Mouse (Mus musculus) hindbrain, embryonic 11.5 days (tissue): ENCODE measurements around the gene Pak4. TPM values are rescaled to one million over a fixed set of nuclear protein-coding genes. Genes with fewer than 3 reads are reported as not detected.

ENCODE experiments used
- ATAC-seq: fragments of 200-750 bp; cut with Nextera tagmentation; 2 replicates; pipeline ENCODE4 v1.8.0; 2017; ENCODE audit warnings: mild to moderate bottlenecking, moderate TSS enrichment, moderate library complexity; ENCODE audit not compliant: low FRiP score
- DNase-seq: peaks from one replicate; pipeline ENCODE4 v3.0.0-alpha.2; 2015; ENCODE audit warnings: low spot score
- H3K27ac ChIP-seq: fragments of 300-500 bp; sonication (generic); 2 replicates; pipeline ENCODE4 v1.5.1; 2014; ENCODE audit warnings: mild to moderate bottlenecking, low read depth, low read length
- H3K27me3 ChIP-seq: fragments of 300-500 bp; sonication (generic); 2 replicates; pipeline ENCODE4 v1.6.1; 2014; ENCODE audit warnings: mild to moderate bottlenecking, low read length, moderate library complexity, mixed read lengths; ENCODE audit not compliant: control insufficient read depth, insufficient read depth
- H3K36me3 ChIP-seq: fragments of 300-500 bp; sonication (generic); 2 replicates; pipeline ENCODE4 v1.6.1; 2014; ENCODE audit warnings: mild to moderate bottlenecking, low read length, moderate library complexity, mixed read lengths; ENCODE audit not compliant: control insufficient read depth, insufficient read depth
- H3K4me1 ChIP-seq: fragments of 300-500 bp; sonication (generic); replicated peaks from 2 replicates; pipeline ENCODE4 v1.6.1; 2014; ENCODE audit warnings: low read length, mixed read lengths; ENCODE audit not compliant: control insufficient read depth, insufficient read depth
- H3K4me2 ChIP-seq: fragments of 300-500 bp; sonication (generic); replicated peaks from 2 replicates; pipeline ENCODE4 v1.6.1; 2014; ENCODE audit warnings: mild to moderate bottlenecking, low read depth, low read length
- H3K4me3 ChIP-seq: fragments of 300-500 bp; sonication (generic); 2 replicates; pipeline ENCODE4 v1.5.1; 2014; ENCODE audit warnings: low read depth, low read length
- H3K9ac ChIP-seq: fragments of 300-500 bp; sonication (generic); 2 replicates; pipeline ENCODE4 v1.6.1; 2014; ENCODE audit warnings: low read depth, low read length
- H3K9me3 ChIP-seq: fragments of 300-500 bp; sonication (generic); 2 replicates; pipeline ENCODE4 v1.6.1; 2016; ENCODE audit warnings: low read length; ENCODE audit not compliant: control insufficient read depth
- WGBS: fragments of 180-500 bp; shearing (Covaris S2); extraction: QIAGEN DNeasy Blood & Tissue Kit; methylation state at CpG from one replicate; pipeline ENCODE4 v1.1.7; 2014; 5-methylcytosine and 5-hydroxymethylcytosine counted together
- polyA plus RNA-seq: library from polyadenylated mRNA; unstranded; fragments of >200 nt; fragmentation: Nextera tagmentation; extraction: Ambion mirVana; gene quantifications from 2 replicates; pipeline ENCODE4 v1.2.1, GENCODE M21; 2014

Gene Pak4
- polyA plus RNA-seq, 1 experiment from 2014 or later: 32.6 TPM

DNA sequence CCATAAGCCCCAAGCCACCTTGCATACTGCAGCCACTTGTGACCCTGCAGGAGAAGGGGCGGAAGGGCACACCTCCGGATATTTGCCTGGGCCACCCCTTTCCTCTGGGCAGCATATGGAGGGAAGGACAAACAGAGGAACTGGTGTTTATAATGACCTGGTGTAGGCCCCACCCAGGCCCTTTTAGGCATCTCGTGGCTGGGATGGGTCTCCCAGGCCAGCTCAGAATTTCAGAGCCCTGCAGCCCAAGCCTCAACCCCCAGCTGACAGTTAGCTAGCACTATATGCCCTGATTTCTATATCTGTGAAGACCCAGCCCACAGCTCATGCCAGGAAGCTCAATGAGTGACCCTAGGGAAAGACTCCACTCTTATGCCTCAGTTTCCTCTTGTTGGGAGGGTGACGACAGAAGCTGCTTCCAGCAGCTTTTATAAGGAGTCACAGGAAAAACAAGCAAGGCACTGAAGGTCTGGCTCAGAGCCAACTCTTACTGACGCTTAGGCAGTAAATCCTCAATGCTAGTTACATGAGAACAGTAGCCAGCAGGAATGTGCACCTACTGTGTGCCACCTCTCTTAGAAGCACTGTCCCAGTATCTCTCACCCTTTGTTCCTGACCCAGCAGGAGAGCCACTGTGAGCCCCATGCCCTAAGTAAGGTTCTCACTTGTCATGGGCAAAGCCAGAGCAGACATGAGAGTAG is 26.9 kb downstream of the Pak4 start:
- Histone ChIP-seq H3K27me3 (no peaks in the 10 kb centered on the region), H3K9me3 (no peaks in the 10 kb centered on the region), H3K27ac (no peak overlapping the region), H3K4me1 (no peaks in the 10 kb centered on the region), H3K9ac (0 out of 2 replicates have a peak overlapping the region, but pooled peaks have one; percentile 23), H3K36me3 (0 out of 2 replicates have a peak, but pooled peaks cover 7% of the 10 kb centered on the region), H3K4me2 (no peak overlapping the region), H3K4me3 (no peak overlapping the region)
- WGBS: 60% methylated on average over 5 of the region's 5 CpGs
- no peak for ATAC-seq
- no peak for DNase-seq

DNA sequence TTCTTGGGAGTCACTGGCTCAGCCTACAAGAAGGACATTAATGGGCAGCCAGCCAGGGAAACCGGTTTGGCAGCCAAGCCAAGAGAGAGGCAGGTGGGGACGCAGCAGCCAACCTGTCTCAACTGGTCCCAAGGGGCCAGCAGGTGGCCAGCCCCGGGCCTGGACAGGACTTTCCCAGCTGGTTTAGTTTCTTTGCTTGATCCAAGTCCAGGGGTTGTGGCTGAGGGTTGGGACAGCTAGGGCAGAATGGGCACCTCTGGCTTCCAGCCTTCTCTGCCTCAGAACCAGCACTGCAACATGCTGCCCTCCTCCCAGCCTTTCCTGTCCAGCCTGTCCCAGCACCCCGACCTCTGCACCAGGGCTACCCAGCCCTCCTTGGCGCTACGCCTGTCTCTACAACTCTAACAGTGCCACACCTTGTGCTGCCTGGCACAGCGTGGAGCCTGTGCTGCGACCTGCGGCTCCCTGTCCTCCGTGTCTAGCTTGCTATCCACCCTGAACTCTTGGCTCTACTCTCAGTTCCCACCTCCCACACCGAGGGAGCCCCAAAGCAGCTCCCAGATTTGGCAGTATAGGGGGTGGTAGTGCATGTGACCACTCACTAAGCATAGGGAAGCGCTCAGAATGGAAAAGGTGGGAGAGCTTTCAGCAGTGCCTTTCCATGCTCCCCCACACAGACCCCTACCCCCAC is 27.5 kb downstream of the Pak4 start:
- Histone ChIP-seq H3K4me3 (no peak overlapping the region), H3K9me3 (no peaks in the 10 kb centered on the region), H3K4me1 (no peaks in the 10 kb centered on the region), H3K36me3 (0 out of 2 replicates have a peak, but pooled peaks cover 7% of the 10 kb centered on the region), H3K27me3 (no peaks in the 10 kb centered on the region), H3K4me2 (no peak overlapping the region), H3K9ac (no peak overlapping the region), H3K27ac (no peak overlapping the region)
- ATAC-seq: no peak
- DNase-seq: no peak
- WGBS: 73% methylated on average over 12 of the region's 12 CpGs

DNA sequence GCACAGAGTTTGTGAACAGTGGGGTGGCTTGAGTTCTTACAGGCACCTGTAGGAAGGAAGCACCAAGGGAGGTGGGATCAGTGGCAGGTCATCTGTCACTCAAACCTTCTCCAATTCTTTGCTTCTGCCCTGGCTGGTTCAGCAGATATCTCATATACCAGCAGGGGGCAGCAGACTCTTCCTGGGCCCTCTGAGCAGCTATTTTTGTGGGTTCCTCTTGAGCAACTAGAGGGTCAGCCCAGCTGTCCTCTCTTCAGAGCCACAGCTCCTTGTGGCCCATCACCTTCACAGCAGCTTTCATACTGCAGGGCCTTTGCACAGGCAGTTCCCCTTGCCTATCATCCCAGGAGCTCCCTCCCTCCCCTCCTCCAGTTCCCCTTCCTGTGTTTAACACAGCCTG is 29.7 kb downstream of the Pak4 start:
- ATAC-seq (peak; percentile 27; the same call in 1 of the 2 replicates), DNase-seq (peak; percentile 80)
- Histone ChIP-seq H3K27me3 (no peaks in the 10 kb centered on the region), H3K9ac (no peak overlapping the region), H3K4me1 (no peaks in the 10 kb centered on the region), H3K4me3 (no peak overlapping the region), H3K4me2 (no peak overlapping the region), H3K9me3 (no peaks in the 10 kb centered on the region), H3K36me3 (0 out of 2 replicates have a peak, but pooled peaks cover 7% of the 10 kb centered on the region), H3K27ac (no peak overlapping the region)

DNA sequence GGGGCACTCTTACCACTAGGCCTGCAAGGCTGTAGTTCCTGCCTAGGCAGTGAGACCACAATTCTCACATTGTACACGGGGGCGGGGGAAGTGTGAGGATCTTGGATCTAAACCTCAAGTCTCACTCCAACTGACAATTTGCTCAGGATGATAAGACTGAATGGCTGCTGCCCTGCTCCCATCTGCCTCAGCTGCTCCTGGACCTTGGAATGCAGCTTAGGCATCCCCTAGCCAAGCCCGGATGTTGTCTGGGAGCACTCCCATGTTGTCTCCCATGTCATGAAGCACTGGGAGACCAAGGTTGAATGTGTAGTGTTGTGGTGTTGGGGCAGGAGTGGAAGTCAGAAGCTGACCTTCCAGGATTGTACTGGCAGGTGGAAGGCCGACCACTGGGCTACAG is 30.4 kb downstream of the Pak4 start:
- no peaks in the 10 kb centered on the region for H3K4me1 ChIP-seq
- no peak overlapping the region for H3K27ac ChIP-seq
- DNase-seq (no peak), ATAC-seq (no peak)
- no peak overlapping the region for H3K4me2 ChIP-seq
- no peak overlapping the region for H3K4me3 ChIP-seq
- WGBS: 86% methylated on average over 4 of the region's 4 CpGs
- 0 out of 2 replicates have a peak, but pooled peaks cover 7% of the 10 kb centered on the region for H3K36me3 ChIP-seq
- no peaks in the 10 kb centered on the region for H3K27me3 ChIP-seq
- H3K9ac ChIP-seq: no peak overlapping the region
- no peaks in the 10 kb centered on the region for H3K9me3 ChIP-seq

DNA sequence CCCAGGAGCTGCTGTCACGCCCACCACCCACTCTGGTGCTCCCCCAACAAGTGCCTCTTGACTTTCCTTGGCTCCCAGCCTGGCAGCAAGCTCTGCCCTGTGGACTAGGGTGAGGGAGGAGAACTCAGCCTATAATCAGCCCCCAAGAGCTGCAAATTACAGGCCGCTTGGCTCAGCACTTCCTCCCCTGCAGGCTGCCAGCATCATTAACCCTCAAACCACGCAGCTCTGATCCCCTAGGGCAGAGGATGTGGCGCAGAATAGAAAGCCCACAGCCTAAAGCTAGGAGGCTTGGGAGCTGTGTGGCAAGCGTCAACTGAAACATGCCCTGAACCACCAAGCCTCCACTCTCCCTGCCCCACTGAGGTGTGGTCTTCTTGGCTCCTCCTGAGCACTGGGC is 32.6 kb downstream of the Pak4 start:
- Histone ChIP-seq H3K4me1 (no peaks in the 10 kb centered on the region), H3K36me3 (0 out of 2 replicates have a peak, but pooled peaks cover 7% of the 10 kb centered on the region)

DNA sequence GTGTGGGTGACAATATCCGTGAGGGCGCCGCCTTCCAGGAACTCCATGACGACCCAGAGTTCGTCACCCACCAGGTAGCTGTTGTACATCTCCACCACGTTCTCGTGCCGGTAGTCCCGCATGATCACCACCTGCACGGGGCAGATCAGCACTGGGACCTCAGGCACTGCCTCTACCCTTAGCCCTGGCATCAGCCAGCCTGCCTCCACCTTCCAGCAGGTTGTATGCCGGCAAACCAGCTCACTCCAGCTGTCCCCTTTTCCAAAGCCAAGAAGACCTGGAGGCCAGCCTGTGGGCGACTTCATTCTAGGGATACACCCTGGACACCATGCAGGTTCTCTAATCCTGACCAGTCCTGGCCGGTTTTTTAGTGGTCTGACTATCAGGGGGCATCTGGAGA is 35.0 kb downstream of the Pak4 start:
- peaks cover 7% of the 10 kb centered on the region; the same call in 1 of the 2 replicates for H3K36me3 ChIP-seq

More for the DNA sequence above, 32.6 kb downstream of the Pak4 start:
- no peak for ATAC-seq
- H3K4me3 ChIP-seq: no peak overlapping the region
- no peak overlapping the region for H3K4me2 ChIP-seq
- DNase-seq: no peak
- no peaks in the 10 kb centered on the region for H3K9me3 ChIP-seq
- 88% methylated on average over 5 of the region's 5 CpGs for WGBS
- H3K9ac ChIP-seq: no peak overlapping the region
- no peak overlapping the region for H3K27ac ChIP-seq
- no peaks in the 10 kb centered on the region for H3K27me3 ChIP-seq

DNA sequence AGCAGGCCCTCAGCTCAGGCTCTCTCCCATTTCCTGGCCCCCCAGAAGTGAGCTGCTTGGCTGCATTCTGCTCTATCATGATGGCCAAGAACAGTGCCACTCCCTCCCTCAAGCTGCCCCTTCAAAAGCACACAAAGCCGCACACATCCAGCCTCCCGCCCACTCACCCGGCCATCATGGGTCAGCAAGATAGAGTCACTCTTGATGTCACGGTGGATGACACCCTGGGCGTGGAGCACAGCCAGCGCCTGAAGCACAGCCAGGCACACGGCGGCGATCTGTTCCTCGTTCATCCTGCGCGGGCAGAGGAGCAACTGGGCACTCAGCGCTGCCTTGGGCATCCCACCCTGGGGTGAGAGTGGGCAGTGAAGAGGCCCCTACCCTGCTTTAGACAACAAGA is 35.6 kb downstream of the Pak4 start:
- 89% methylated on average over 13 of the region's 13 CpGs for WGBS
- H3K9ac ChIP-seq: no peak overlapping the region
- no peak for DNase-seq
- no peaks in the 10 kb centered on the region for H3K4me1 ChIP-seq
- peaks cover 3% of the 10 kb centered on the region; the same call in 1 of the 2 replicates for H3K36me3 ChIP-seq
- H3K27me3 ChIP-seq: no peaks in the 10 kb centered on the region
- no peak overlapping the region for H3K27ac ChIP-seq
- ATAC-seq: no peak
- no peak overlapping the region for H3K4me3 ChIP-seq
- no peaks in the 10 kb centered on the region for H3K9me3 ChIP-seq
- no peak overlapping the region for H3K4me2 ChIP-seq

More for the DNA sequence above, 35.0 kb downstream of the Pak4 start:
- Histone ChIP-seq H3K9me3 (no peaks in the 10 kb centered on the region), H3K4me3 (no peak overlapping the region), H3K9ac (no peak overlapping the region), H3K27me3 (no peaks in the 10 kb centered on the region), H3K4me2 (no peak overlapping the region), H3K4me1 (no peaks in the 10 kb centered on the region), H3K27ac (no peak overlapping the region)
- DNase-seq: no peak
- WGBS: 93% methylated on average over 13 of the region's 13 CpGs
- no peak for ATAC-seq

DNA sequence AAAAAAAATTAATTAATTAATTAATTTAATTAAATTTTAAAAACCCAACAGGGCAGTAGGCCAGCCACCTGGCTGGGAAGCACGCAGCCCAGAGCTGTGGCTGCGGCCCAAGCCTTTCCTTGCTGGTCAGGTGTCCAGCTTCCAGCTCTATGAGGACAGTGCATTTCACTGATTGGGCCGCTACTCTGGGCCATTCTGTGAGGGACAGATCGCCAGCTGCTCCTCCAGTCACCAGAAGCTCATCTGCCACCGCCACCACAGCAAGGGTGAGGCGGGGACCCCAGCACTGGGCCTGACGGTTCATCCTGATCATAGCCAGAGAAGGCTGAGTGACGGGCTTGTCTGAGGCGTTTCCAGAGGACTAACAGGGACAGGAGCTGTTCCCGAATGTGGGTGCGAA is 36.0 kb downstream of the Pak4 start:
- DNase-seq (no peak), ATAC-seq (no peak)
- no peaks in the 10 kb centered on the region for H3K4me1 ChIP-seq
- no peaks in the 10 kb centered on the region for H3K9me3 ChIP-seq
- no peak overlapping the region for H3K9ac ChIP-seq
- no peaks in the 10 kb centered on the region for H3K27me3 ChIP-seq
- no peak overlapping the region for H3K4me2 ChIP-seq
- H3K36me3 ChIP-seq: peaks cover 3% of the 10 kb centered on the region; the same call in 1 of the 2 replicates
- H3K27ac ChIP-seq: no peak overlapping the region
- 89% methylated on average over 11 of the region's 11 CpGs for WGBS
- H3K4me3 ChIP-seq: no peak overlapping the region

DNA sequence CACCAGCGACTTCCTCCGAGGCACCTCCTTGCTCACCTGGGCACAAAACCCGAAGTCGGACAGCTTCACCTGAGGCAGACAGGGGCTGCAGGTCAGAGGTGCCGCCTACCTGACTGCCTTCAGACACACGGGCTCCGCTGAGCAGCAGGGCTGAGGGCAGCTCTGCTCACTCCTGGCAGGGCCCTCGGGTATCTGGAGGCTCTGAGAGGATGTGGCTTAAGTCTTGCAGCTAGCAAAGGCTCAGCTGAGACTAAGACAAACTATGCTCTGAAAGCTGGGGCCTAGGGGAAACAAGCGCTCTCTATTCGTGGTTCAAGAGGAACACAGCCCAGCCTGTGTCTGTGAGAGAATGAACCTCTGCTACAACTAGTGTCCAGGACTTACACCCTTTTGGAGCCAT is 37.1 kb downstream of the Pak4 start:
- Histone ChIP-seq H3K4me3 (no peak overlapping the region), H3K4me2 (no peak overlapping the region), H3K36me3 (peaks cover 3% of the 10 kb centered on the region; the same call in 1 of the 2 replicates), H3K27ac (no peak overlapping the region), H3K27me3 (no peaks in the 10 kb centered on the region), H3K9ac (no peak overlapping the region), H3K9me3 (no peaks in the 10 kb centered on the region), H3K4me1 (no peaks in the 10 kb centered on the region)
- WGBS: 96% methylated on average over 10 of the region's 10 CpGs
- DNase-seq (no peak), ATAC-seq (no peak)
